Mouse (Mus musculus) MEL (cell line): ENCODE data around the gene Bbox1. TPM values are rescaled to one million over a fixed set of nuclear protein-coding genes. Genes with fewer than 3 reads are reported as not detected.

Source experiments
- DNase-seq: peaks from one replicate; pipeline ENCODE4 v3.0.0; 2011; ENCODE audit warnings: low read depth, low spot score
- H3K27ac ChIP-seq: 2 replicates; pipeline ENCODE4 v1.5.1; 2012; ENCODE audit warnings: low read depth, mild to moderate bottlenecking, control low read depth, low read length, moderate library complexity; ENCODE audit not compliant: control insufficient read depth
- H3K27me3 ChIP-seq, 2 experiments: fragments of 150-350 bp in 1 of 2; sonication (generic) in 1 of 2; 2 replicates each; pipeline ENCODE4 v1.6.1; 2012; ENCODE audit warnings: low read length in 2 of 2, mild to moderate bottlenecking in 2 of 2, improper control_type of control experiment in 1 of 2, moderate library complexity in 1 of 2; ENCODE audit not compliant: insufficient read depth in 2 of 2, control insufficient read depth in 1 of 2
- H3K36me3 ChIP-seq, 2 experiments: 2 replicates each; pipeline ENCODE4 v1.6.1; 2012 to 2014; ENCODE audit warnings: low read length in 2 of 2, improper control_type of control experiment in 1 of 2, inconsistent platforms in 1 of 2, mild to moderate bottlenecking in 1 of 2; ENCODE audit not compliant: insufficient read depth in 2 of 2, control insufficient read depth in 1 of 2
- H3K4me1 ChIP-seq, 2 experiments: fragments of 150-350 bp in 1 of 2; sonication (generic) in 1 of 2; 2 replicates each; pipeline ENCODE4 v1.6.1; 2012; ENCODE audit warnings: low read length in 2 of 2, improper control_type of control experiment in 1 of 2, mild to moderate bottlenecking in 1 of 2; ENCODE audit not compliant: insufficient read depth in 2 of 2, control insufficient read depth in 1 of 2
- H3K4me3 ChIP-seq, 2 experiments: fragments of 150-350 bp in 1 of 2; sonication (generic) in 1 of 2; 2 replicates each; pipeline ENCODE4 v1.5.1; 2012; ENCODE audit warnings: low read depth in 2 of 2, low read length in 2 of 2, mild to moderate bottlenecking in 2 of 2, moderate library complexity in 2 of 2, control low read depth in 1 of 2, improper control_type of control experiment in 1 of 2; ENCODE audit not compliant: control insufficient read depth in 1 of 2, insufficient read depth in 1 of 2
- H3K79me2 ChIP-seq: 2 replicates; pipeline ENCODE4 v1.6.1; 2012; ENCODE audit warnings: mild to moderate bottlenecking, low read length, moderate library complexity; ENCODE audit not compliant: control insufficient read depth, poor library complexity, insufficient read depth
- H3K9ac ChIP-seq: 2 replicates; pipeline ENCODE4 v1.6.1; 2012; ENCODE audit warnings: low read depth, mild to moderate bottlenecking, control low read depth, low read length, moderate library complexity; ENCODE audit not compliant: control insufficient read depth, poor library complexity, severe bottlenecking
- H3K9me3 ChIP-seq: fragments of 150-350 bp; sonication (generic); replicated peaks from 2 replicates; pipeline ENCODE4 v1.6.1; 2012; ENCODE audit warnings: mild to moderate bottlenecking, low read length, improper control_type of control experiment, moderate library complexity; ENCODE audit not compliant: insufficient read depth
- EP300 ChIP-seq, 2 experiments: IDR thresholded peaks; 2 replicates each; pipeline ENCODE4 v1.6.1; 2011; ENCODE audit warnings: improper control_type of control experiment in 2 of 2, low read length in 2 of 2, low read depth in 1 of 2, mild to moderate bottlenecking in 1 of 2
- JUND ChIP-seq: IDR thresholded peaks from 2 replicates; pipeline ENCODE4 v1.6.1; 2011; ENCODE audit warnings: low read depth, mild to moderate bottlenecking, improper control_type of control experiment, low read length
- MAFK ChIP-seq: IDR thresholded peaks from 2 replicates; pipeline ENCODE4 v1.6.1; 2011; ENCODE audit warnings: low read depth, mild to moderate bottlenecking, low read length, improper control_type of control experiment, borderline replicate concordance
- MAX ChIP-seq: IDR thresholded peaks from 2 replicates; pipeline ENCODE4 v1.6.1; 2011; ENCODE audit warnings: low read length, improper control_type of control experiment
- MEF2A ChIP-seq: IDR thresholded peaks from 2 replicates; pipeline ENCODE4 v1.6.1; 2014; ENCODE audit warnings: low read depth, mild to moderate bottlenecking, inconsistent platforms, low read length, improper control_type of control experiment; ENCODE audit not compliant: poor library complexity, insufficient replicate concordance, severe bottlenecking; ENCODE audit errors: extremely low read depth
- MXI1 ChIP-seq: IDR thresholded peaks from 2 replicates; pipeline ENCODE4 v1.6.1; 2011; ENCODE audit warnings: mild to moderate bottlenecking, low read depth, low read length, improper control_type of control experiment
- polyA plus RNA-seq, 2 experiments: library from polyadenylated mRNA; stranded (reverse) in 1 of 2; unstranded in 1 of 2; fragments of >175 nt in 1 of 2; fragments of >200 nt in 1 of 2; gene quantifications; 2 replicates each; pipeline versions ENCODE4 v1.2.1 to v1.2.4; 2012; ENCODE audit warnings: low replicate concordance in 2 of 2, low read depth in 1 of 2; ENCODE audit not compliant: insufficient read length in 2 of 2, insufficient read depth in 1 of 2, missing spikeins in 1 of 2
- total RNA-seq: library from RNA; depleted of rRNA; stranded (reverse); fragments of 300-350 nt; gene quantifications from 2 replicates; pipeline ENCODE4 v1.2.3, GENCODE M21; 2012; rRNA removed

Gene Bbox1
- total and polyA plus RNA-seq, 3 experiments: not detected

GRCm38 (mm10) chr2:110214278-110214677, 100.1 kb downstream of the Bbox1 start:
- Histone ChIP-seq H3K4me1 (no peaks in the 10 kb centered on the region), H3K9ac (no peak overlapping the region), H3K27me3 (no peaks in the 10 kb centered on the region; a peak in 2 of 4 replicates), H3K79me2 (no peaks in the 10 kb centered on the region), H3K27ac (no peak overlapping the region), H3K9me3 (no peaks in the 10 kb centered on the region), H3K4me3 (no peak overlapping the region), H3K36me3 (no peaks in the 10 kb centered on the region)
- DNase-seq: no peak
- TF ChIP-seq MAFK (no peak), JUND (no peak), MEF2A (no peak), MAX (no peak), EP300 (IDR thresholded peaks at IDR 0.05; ENCODE audit: low read depth in 1 of 2, low read length in 2 of 2) (no peak), MXI1 (no peak)

Other genes with a start within 250 kb of the Bbox1 start
- not detected in 2 replicates for gene Fibin, start 48.6 kb upstream of the Bbox1 start, total RNA-seq
- not detected for gene Fibin, start 48.6 kb upstream of the Bbox1 start, polyA plus RNA-seq